Mouse (Mus musculus) forebrain, postnatal 0 days (tissue): ENCODE results near the gene Fam168a. TPM values are rescaled to one million over a fixed set of nuclear protein-coding genes. Genes with fewer than 3 reads are reported as not detected.

Experiments used
- ATAC-seq: fragments of 200-750 bp; cut with Nextera tagmentation; 2 replicates; pipeline ENCODE4 v1.8.0; 2017; ENCODE audit warnings: mild to moderate bottlenecking, moderate library complexity
- DNase-seq: peaks from one replicate; pipeline ENCODE4 v3.0.0-alpha.2; 2015
- H3K27ac ChIP-seq: fragments of 300-500 bp; sonication (generic); 2 replicates; pipeline ENCODE4 v1.5.1; 2014; ENCODE audit warnings: low read depth, mild to moderate bottlenecking, antibody characterized with exemption, low read length, moderate library complexity, mixed read lengths
- H3K27me3 ChIP-seq: fragments of 300-500 bp; sonication (generic); 2 replicates; pipeline ENCODE4 v1.6.1; 2014; ENCODE audit warnings: mild to moderate bottlenecking, low read length, mixed read lengths; ENCODE audit not compliant: insufficient read depth
- H3K36me3 ChIP-seq: fragments of 300-500 bp; sonication (generic); 2 replicates; pipeline ENCODE4 v1.6.1; 2014; ENCODE audit warnings: mild to moderate bottlenecking, moderate library complexity; ENCODE audit not compliant: insufficient read depth
- H3K4me1 ChIP-seq: fragments of 300-500 bp; sonication (generic); 2 replicates; pipeline ENCODE4 v1.6.1; 2014; ENCODE audit warnings: antibody characterized with exemption; ENCODE audit not compliant: insufficient read depth
- H3K4me2 ChIP-seq: fragments of 300-500 bp; sonication (generic); 2 replicates; pipeline ENCODE4 v1.6.1; 2014; ENCODE audit warnings: low read depth, mild to moderate bottlenecking, moderate library complexity
- H3K4me3 ChIP-seq: fragments of 300-500 bp; sonication (generic); 2 replicates; pipeline ENCODE4 v1.5.1; 2014; ENCODE audit warnings: low read depth, low read length, mixed read lengths
- H3K9ac ChIP-seq: fragments of 300-500 bp; sonication (generic); 2 replicates; pipeline ENCODE4 v1.6.1; 2014; ENCODE audit warnings: mild to moderate bottlenecking
- H3K9me3 ChIP-seq: fragments of 300-500 bp; sonication (generic); 2 replicates; pipeline ENCODE4 v1.6.1; 2016; ENCODE audit warnings: low read length
- CTCF ChIP-seq: sonication (generic); IDR thresholded peaks from 2 replicates; pipeline ENCODE4 v1.5.1; 2016; ENCODE audit warnings: antibody characterized with exemption, control low read depth, low read depth
- WGBS: fragments of 180-500 bp; shearing (Covaris S2); extraction: QIAGEN DNeasy Blood & Tissue Kit; methylation state at CpG from one replicate; pipeline ENCODE4 v1.1.7; 2014; 5-methylcytosine and 5-hydroxymethylcytosine counted together
- polyA plus RNA-seq: library from polyadenylated mRNA; unstranded; fragments of >200 nt; fragmentation: Nextera tagmentation; extraction: Ambion mirVana; gene quantifications from 2 replicates; pipeline ENCODE4 v1.2.1, GENCODE M21; 2015
- total RNA-seq: library from RNA; depleted of rRNA; stranded (reverse); fragments of >200 nt; gene quantifications from 2 replicates; pipeline ENCODE4 v1.2.3, GENCODE M21; 2014; rRNA removed

The Fam168a gene
- total RNA-seq = 84.0 and 116 TPM in 2 replicates
- 90.1 and 91.7 TPM in 2 replicates for polyA plus RNA-seq

GRCm38 (mm10) chr7:100706143-100706841, at the start of gene Fam168a:
TSS of gene Fam168a (plus strand) at chr7:100706635.
- peak; percentile 97 for DNase-seq
- 3% methylated on average over 36 of the region's 37 CpGs for WGBS
- peak within 1 kb of the TSS; percentile 98 for H3K27ac ChIP-seq
- H3K9ac ChIP-seq = peak within 1 kb of the TSS; percentile 91
- H3K27me3 ChIP-seq = no peaks in the 10 kb centered on the region
- H3K4me3 ChIP-seq = peak within 1 kb of the TSS; percentile 97
- peak; percentile 97 for ATAC-seq
- H3K4me2 ChIP-seq = peak within 1 kb of the TSS; percentile 68
- peaks cover 14% of the 10 kb centered on the region for H3K4me1 ChIP-seq
- H3K36me3 ChIP-seq = no peaks in the 10 kb centered on the region
- H3K9me3 ChIP-seq = no peaks in the 10 kb centered on the region
- peak; percentile 54 for TF ChIP-seq CTCF

- ATAC-seq (peak; percentile 25; the same call in 1 of the 2 replicates), DNase-seq (no peak)
- no peak overlapping the region for H3K27ac ChIP-seq
- no peaks in the 10 kb centered on the region for H3K27me3 ChIP-seq
- no peaks in the 10 kb centered on the region for H3K9me3 ChIP-seq
- no peak overlapping the region for H3K4me2 ChIP-seq
- H3K4me1 ChIP-seq = no peaks in the 10 kb centered on the region; the same call in 1 of the 2 replicates
- 51% methylated on average over 5 of the region's 5 CpGs for WGBS
- no peak overlapping the region for H3K4me3 ChIP-seq
- no peaks in the 10 kb centered on the region; the same call in 1 of the 2 replicates for H3K36me3 ChIP-seq
- no peak for TF ChIP-seq CTCF
- no peak overlapping the region for H3K9ac ChIP-seq
These were observed 49.7 kb upstream of the Fam168a start for GRCm38 (mm10) chr7:100656739-100657138.

- 32% methylated on average over 18 of the region's 18 CpGs for WGBS
- Histone ChIP-seq H3K27ac (no peak overlapping the region), H3K27me3 (no peaks in the 10 kb centered on the region), H3K4me3 (no peak overlapping the region), H3K9me3 (no peaks in the 10 kb centered on the region), H3K9ac (no peak overlapping the region), H3K36me3 (no peaks in the 10 kb centered on the region), H3K4me2 (peak overlapping the region; percentile 35), H3K4me1 (peaks cover 3% of the 10 kb centered on the region)
- peak; percentile 37 for DNase-seq
- peak; percentile 26; the same call in 1 of the 2 replicates for ATAC-seq
- no peak for TF ChIP-seq CTCF
These were observed 48.3 kb upstream of the Fam168a start for GRCm38 (mm10) chr7:100658093-100658578.

- TF ChIP-seq CTCF = no peak
- no peaks in the 10 kb centered on the region for H3K36me3 ChIP-seq
- DNase-seq (no peak), ATAC-seq (no peak)
- no peak overlapping the region for H3K9ac ChIP-seq
- no peak overlapping the region for H3K27ac ChIP-seq
- WGBS = 91% methylated on average over 7 of the region's 7 CpGs
- no peak overlapping the region for H3K4me2 ChIP-seq
- H3K4me1 ChIP-seq = peaks cover 10% of the 10 kb centered on the region
- no peak overlapping the region for H3K4me3 ChIP-seq
- H3K9me3 ChIP-seq = no peaks in the 10 kb centered on the region
- no peaks in the 10 kb centered on the region for H3K27me3 ChIP-seq
These were observed 45.2 kb upstream of the Fam168a start for GRCm38 (mm10) chr7:100661264-100661663.

GRCm38 (mm10) chr7:100662231-100662630, 44.2 kb upstream of the Fam168a start, which contains the start of gene Plekhb1:
TSS of gene Plekhb1 (minus strand) at chr7:100662414.
- peak within 1 kb of the TSS; percentile 36 for H3K4me2 ChIP-seq
- ATAC-seq = no peak
- no peaks in the 10 kb centered on the region for H3K9me3 ChIP-seq
- H3K27me3 ChIP-seq = no peaks in the 10 kb centered on the region
- 59% methylated on average over 8 of the region's 8 CpGs for WGBS
- H3K9ac ChIP-seq = no peak within 1 kb of the TSS
- no peaks in the 10 kb centered on the region for H3K36me3 ChIP-seq
- DNase-seq = no peak
- 0 out of 2 replicates have a peak within 1 kb of the TSS, but pooled peaks have one; percentile 4 for H3K4me3 ChIP-seq
- no peak for TF ChIP-seq CTCF
- H3K4me1 ChIP-seq = peaks cover 10% of the 10 kb centered on the region
- 0 out of 2 replicates have a peak within 1 kb of the TSS, but pooled peaks have one; percentile 15 for H3K27ac ChIP-seq

- peak; percentile 94 for TF ChIP-seq CTCF
- DNase-seq (peak; percentile 90), ATAC-seq (peak; percentile 95)
- 0 out of 2 replicates have a peak overlapping the region, but pooled peaks have one; percentile 15 for H3K27ac ChIP-seq
- no peaks in the 10 kb centered on the region for H3K36me3 ChIP-seq
- peak overlapping the region; percentile 36 for H3K4me2 ChIP-seq
- no peak overlapping the region for H3K9ac ChIP-seq
- H3K4me3 ChIP-seq = 0 out of 2 replicates have a peak overlapping the region, but pooled peaks have one; percentile 4
- WGBS = under 1% methylated on average over 13 of the region's 13 CpGs
- H3K4me1 ChIP-seq = peaks cover 10% of the 10 kb centered on the region
- H3K27me3 ChIP-seq = no peaks in the 10 kb centered on the region
- no peaks in the 10 kb centered on the region for H3K9me3 ChIP-seq
These were observed 43.2 kb upstream of the Fam168a start for GRCm38 (mm10) chr7:100663190-100663589.
